Mouse (Mus musculus): ENCODE data around the gene Olfr648. TPM values are rescaled to one million over a fixed set of nuclear protein-coding genes. Genes with fewer than 3 reads are reported as not detected.

Gene Olfr648
- polyA plus RNA-seq, 1 experiment from 2014 or later = 0.12 TPM

Other genes with a start within 250 kb of the Olfr648 start
- gene Olfr632, start 249.0 kb downstream of the Olfr648 start, polyA plus RNA-seq (2014; fragmentation: Nextera tagmentation; extraction: Ambion mirVana) = not detected in 2 replicates
- not detected in 2 replicates for gene Olfr633, start 239.0 kb downstream of the Olfr648 start, polyA plus RNA-seq (2014; fragmentation: Nextera tagmentation; extraction: Ambion mirVana)
- 0.03 TPM in 1 of 2 replicates, not detected in the other for gene Olfr635, start 212.2 kb downstream of the Olfr648 start, polyA plus RNA-seq (2014; fragmentation: Nextera tagmentation; extraction: Ambion mirVana)
- gene Olfr638, start 184.6 kb downstream of the Olfr648 start, polyA plus RNA-seq (2014; fragmentation: Nextera tagmentation; extraction: Ambion mirVana) = not detected in 2 replicates
- 0.03 TPM in 1 of 2 replicates, not detected in the other for gene Olfr639, start 166.1 kb downstream of the Olfr648 start, polyA plus RNA-seq (2014; fragmentation: Nextera tagmentation; extraction: Ambion mirVana)
- not detected in 2 replicates for gene Olfr640, start 157.8 kb downstream of the Olfr648 start, polyA plus RNA-seq (2014; fragmentation: Nextera tagmentation; extraction: Ambion mirVana)
- not detected in 2 replicates for gene Olfr641, start 147.9 kb downstream of the Olfr648 start, polyA plus RNA-seq (2014; fragmentation: Nextera tagmentation; extraction: Ambion mirVana)
- not detected in 2 replicates for gene Olfr642, start 130.7 kb downstream of the Olfr648 start, polyA plus RNA-seq (2014; fragmentation: Nextera tagmentation; extraction: Ambion mirVana)
- gene 4930516K23Rik, start 121.9 kb downstream of the Olfr648 start, polyA plus RNA-seq (2014; fragmentation: Nextera tagmentation; extraction: Ambion mirVana) = not detected in 2 replicates
- gene Olfr644, start 111.5 kb downstream of the Olfr648 start, polyA plus RNA-seq (2014; fragmentation: Nextera tagmentation; extraction: Ambion mirVana) = not detected in 2 replicates
- not detected in 2 replicates for gene Olfr645, start 97.9 kb downstream of the Olfr648 start, polyA plus RNA-seq (2014; fragmentation: Nextera tagmentation; extraction: Ambion mirVana)
- not detected in 2 replicates for gene Olfr646, start 78.5 kb downstream of the Olfr648 start, polyA plus RNA-seq (2014; fragmentation: Nextera tagmentation; extraction: Ambion mirVana)
- not detected in 2 replicates for gene Ubqln5, start 53.6 kb downstream of the Olfr648 start, polyA plus RNA-seq (2014; fragmentation: Nextera tagmentation; extraction: Ambion mirVana)
- gene Olfr643, start 46.0 kb downstream of the Olfr648 start, polyA plus RNA-seq (2014; fragmentation: Nextera tagmentation; extraction: Ambion mirVana) = not detected in 2 replicates
- not detected in 2 replicates for gene Ubqln3, start 40.1 kb downstream of the Olfr648 start, polyA plus RNA-seq (2014; fragmentation: Nextera tagmentation; extraction: Ambion mirVana)
- gene Ubqlnl, start 32.8 kb downstream of the Olfr648 start, polyA plus RNA-seq (2014; fragmentation: Nextera tagmentation; extraction: Ambion mirVana) = not detected in 2 replicates
- gene Olfm5, start 18.6 kb downstream of the Olfr648 start, polyA plus RNA-seq (2014; fragmentation: Nextera tagmentation; extraction: Ambion mirVana) = not detected in 2 replicates
- gene Olfr649, start 12.6 kb upstream of the Olfr648 start, polyA plus RNA-seq (2014; fragmentation: Nextera tagmentation; extraction: Ambion mirVana) = not detected in 2 replicates
- gene Trim6, start 35.4 kb upstream of the Olfr648 start, polyA plus RNA-seq (2014; fragmentation: Nextera tagmentation; extraction: Ambion mirVana) = 1.3 and 2.5 TPM in 2 replicates
- gene Trim34a, start 61.1 kb upstream of the Olfr648 start, polyA plus RNA-seq (2014; fragmentation: Nextera tagmentation; extraction: Ambion mirVana) = 1.4 and 1.5 TPM in 2 replicates
- 0.20 and 0.30 TPM in 2 replicates for gene Trim5, start 104.7 kb upstream of the Olfr648 start, polyA plus RNA-seq (2014; fragmentation: Nextera tagmentation; extraction: Ambion mirVana)
- 4.5 and 6.3 TPM in 2 replicates for gene Trim12a, start 132.1 kb upstream of the Olfr648 start, polyA plus RNA-seq (2014; fragmentation: Nextera tagmentation; extraction: Ambion mirVana)
- 0.40 and 0.50 TPM in 2 replicates for gene Trim34b, start 146.1 kb upstream of the Olfr648 start, polyA plus RNA-seq (2014; fragmentation: Nextera tagmentation; extraction: Ambion mirVana)
- 2.0 and 2.8 TPM in 2 replicates for gene Trim12c, start 170.0 kb upstream of the Olfr648 start, polyA plus RNA-seq (2014; fragmentation: Nextera tagmentation; extraction: Ambion mirVana)
- gene Trim30b, start 186.5 kb upstream of the Olfr648 start, polyA plus RNA-seq (2014; fragmentation: Nextera tagmentation; extraction: Ambion mirVana) = not detected in 2 replicates
- gene Trim30c, start 217.4 kb upstream of the Olfr648 start, polyA plus RNA-seq (2014; fragmentation: Nextera tagmentation; extraction: Ambion mirVana) = 0.20 TPM in 1 of 2 replicates, not detected in the other